8 mouse cellular contexts compared by ENCODE assay signal in genomic region chr2:73585347-73585831, GRCm38 (mm10). TPM values are rescaled to one million over a fixed set of nuclear protein-coding genes. Genes with fewer than 3 reads are reported as not detected.
A peak's percentile ranks its signal among the peaks of the same experiment; 100 is the strongest.
DNase-seq lines count a peak whose midpoint lies in the region; ATAC-seq and TF ChIP-seq lines count a peak whose summit lies in the region.

No protein-coding gene starts in this region.

- H3K4me2 ChIP-seq in forebrain, embryonic 13.5 days = peak overlapping the region; percentile 66
- peak overlapping the region; percentile 72 for H3K4me2 ChIP-seq in intestine, postnatal 0 days (replicated peaks; ENCODE audit: low read depth)
- peak overlapping the region; percentile 70 for H3K4me2 ChIP-seq in lung, postnatal 0 days (replicated peaks; ENCODE audit: low read depth, low read length)

- H3K79me2 ChIP-seq in MEL (ENCODE audit: control insufficient read depth, insufficient read depth, low read length, poor library complexity) = no peaks in the 10 kb centered on the region

- peak; percentile 52 for ATAC-seq in forebrain, embryonic 13.5 days
- peak; percentile 40 for ATAC-seq in intestine, postnatal 0 days
- ATAC-seq in lung, postnatal 0 days = peak; percentile 57
- no peak for ATAC-seq in megakaryocyte progenitor cell, adult 5-6 weeks (replicated peaks; ENCODE audit: poor library complexity)

- peak overlapping the region; percentile 64 for H3K9ac ChIP-seq in MEL (ENCODE audit: control insufficient read depth, low read depth, low read length, poor library complexity, severe bottlenecking)
- H3K9ac ChIP-seq in forebrain, embryonic 13.5 days = peak overlapping the region; percentile 49
- peak overlapping the region; percentile 42 for H3K9ac ChIP-seq in intestine, postnatal 0 days (ENCODE audit: low read depth, low read length)
- H3K9ac ChIP-seq in lung, postnatal 0 days (replicated peaks; ENCODE audit: low read depth) = peak overlapping the region; percentile 34; the same call in 1 of the 2 replicates

- peak; percentile 43 to 55 for DNase-seq in frontal cortex, postnatal 36 days (ENCODE audit: low spot score in 2 of 2)
- DNase-seq in frontal cortex, postnatal 14 days (ENCODE audit: low spot score in 2 of 2) = no peak
- DNase-seq in MEL (ENCODE audit: low read depth, low spot score) = no peak
- peak; percentile 73 for DNase-seq in lung, postnatal 0 days (ENCODE audit: low spot score)
- no peak for DNase-seq in thymus, postnatal 4 days

- H3K27ac ChIP-seq in MEL (ENCODE audit: control insufficient read depth, low read depth, low read length) = no peak overlapping the region
- H3K27ac ChIP-seq in forebrain, embryonic 13.5 days = no peak overlapping the region
- H3K27ac ChIP-seq in intestine, postnatal 0 days (ENCODE audit: low read depth, low read length) = peak overlapping the region; percentile 46; the same call in 1 of the 2 replicates
- peak overlapping the region; percentile 71 for H3K27ac ChIP-seq in lung, postnatal 0 days (ENCODE audit: low read length)

- no peak for TF ChIP-seq EP300 in MEL (IDR thresholded peaks at IDR 0.05; ENCODE audit: low read depth in 1 of 2, low read length in 2 of 2)
- no peak for TF ChIP-seq EP300 in lung, postnatal 0 days (IDR thresholded peaks at IDR 0.05)

- H3K27me3 ChIP-seq in MEL (ENCODE audit: control insufficient read depth in 1 of 2, insufficient read depth in 2 of 2, low read length in 2 of 2) = no peaks in the 10 kb centered on the region
- peaks cover 4% of the 10 kb centered on the region; the same call in 1 of the 2 replicates for H3K27me3 ChIP-seq in forebrain, embryonic 13.5 days
- H3K27me3 ChIP-seq in intestine, postnatal 0 days (replicated peaks; ENCODE audit: control insufficient read depth, insufficient read depth, low read length) = 0 out of 2 replicates have a peak, but pooled peaks cover 2% of the 10 kb centered on the region
- no peaks in the 10 kb centered on the region for H3K27me3 ChIP-seq in lung, postnatal 0 days (replicated peaks; ENCODE audit: insufficient read depth, low read length)

- no peak for TF ChIP-seq RAD21 in MEL (IDR thresholded peaks at IDR 0.05; ENCODE audit: low read depth, low read length)

- WGBS in forebrain, embryonic 13.5 days = 15% methylated on average over 12 of the region's 12 CpGs
- 20% methylated on average over 12 of the region's 12 CpGs for WGBS in intestine, postnatal 0 days
- WGBS in lung, postnatal 0 days = 6% methylated on average over 11 of the region's 12 CpGs

- H3K36me3 ChIP-seq in MEL (ENCODE audit: control insufficient read depth in 1 of 2, insufficient read depth in 2 of 2, low read length in 2 of 2) = peaks cover 0 to 9% of the 10 kb centered on the region in 2 experiments; a peak in 2 of 4 replicates
- H3K36me3 ChIP-seq in forebrain, embryonic 13.5 days (ENCODE audit: poor library complexity, severe bottlenecking) = no peaks in the 10 kb centered on the region
- no peaks in the 10 kb centered on the region for H3K36me3 ChIP-seq in intestine, postnatal 0 days (ENCODE audit: control insufficient read depth, insufficient read depth)
- no peaks in the 10 kb centered on the region for H3K36me3 ChIP-seq in lung, postnatal 0 days (ENCODE audit: insufficient read depth, low read length)

- TF ChIP-seq POLR2A in MEL (IDR thresholded peaks at IDR 0.05; ENCODE audit: control insufficient read depth in 1 of 2, insufficient read depth in 1 of 2, low read depth in 1 of 2, low read length in 2 of 2, poor library complexity in 1 of 2) = no peak

- H3K4me3 ChIP-seq in MEL (ENCODE audit: control insufficient read depth in 1 of 2, insufficient read depth in 1 of 2, low read depth in 2 of 2, low read length in 2 of 2) = peak overlapping the region in 1 of 2 experiments; percentile 65; a peak in 2 of 4 replicates
- peak overlapping the region; percentile 39 for H3K4me3 ChIP-seq in forebrain, embryonic 13.5 days
- peak overlapping the region; percentile 50 for H3K4me3 ChIP-seq in intestine, postnatal 0 days (ENCODE audit: low read depth, low read length)
- peak overlapping the region; percentile 47 for H3K4me3 ChIP-seq in lung, postnatal 0 days (ENCODE audit: low read depth, low read length)

- TF ChIP-seq CTCF in MEL (IDR thresholded peaks at IDR 0.05 in 2 of 3, conservative IDR thresholded peaks at IDR 0.05 in 1 of 3; ENCODE audit: control insufficient read depth in 1 of 3, insufficient read depth in 1 of 3, low read depth in 2 of 3, low read length in 3 of 3, poor library complexity in 1 of 3, severe bottlenecking in 1 of 3) = no peak
- TF ChIP-seq CTCF in intestine, postnatal 0 days (IDR thresholded peaks at IDR 0.05; ENCODE audit: low read depth) = no peak
- no peak for TF ChIP-seq CTCF in lung, postnatal 0 days (IDR thresholded peaks at IDR 0.05)

- H3K9me3 ChIP-seq in MEL (replicated peaks; ENCODE audit: insufficient read depth, low read length) = no peaks in the 10 kb centered on the region
- H3K9me3 ChIP-seq in forebrain, embryonic 13.5 days (replicated peaks) = no peaks in the 10 kb centered on the region
- H3K9me3 ChIP-seq in intestine, postnatal 0 days (ENCODE audit: control insufficient read depth) = no peaks in the 10 kb centered on the region
- H3K9me3 ChIP-seq in lung, postnatal 0 days (ENCODE audit: low read length) = no peaks in the 10 kb centered on the region

- peaks cover 0 to 16% of the 10 kb centered on the region in 2 experiments; a peak in 2 of 4 replicates for H3K4me1 ChIP-seq in MEL (ENCODE audit: control insufficient read depth in 1 of 2, insufficient read depth in 2 of 2, low read length in 2 of 2)
- peaks cover 14% of the 10 kb centered on the region; the same call in 1 of the 2 replicates for H3K4me1 ChIP-seq in forebrain, embryonic 13.5 days
- H3K4me1 ChIP-seq in intestine, postnatal 0 days (replicated peaks; ENCODE audit: control insufficient read depth, insufficient read depth, low read length) = no peaks in the 10 kb centered on the region
- no peaks in the 10 kb centered on the region for H3K4me1 ChIP-seq in lung, postnatal 0 days (ENCODE audit: insufficient read depth, low read depth, low read length)

TF ChIP-seq in MEL, 35 proteins besides CTCF, POLR2A, EP300 and RAD21:
- TF ChIP-seq ZKSCAN1 (IDR thresholded peaks at IDR 0.05; ENCODE audit: low read depth, low read length) (no peak), GABPA (IDR thresholded peaks at IDR 0.05; ENCODE audit: low read depth, low read length) (no peak)

RNA-seq across cellular contexts. Expression of gene Chrna1, which starts 5.3 kb away (rescaled TPM):
- total RNA-seq in MEL (2012; rRNA removed) = 0.12 and 0.29 TPM in 2 replicates
- polyA plus RNA-seq in MEL (2012; ENCODE audit: insufficient read depth in 1 of 2, insufficient read length in 2 of 2, low read depth in 1 of 2, low replicate concordance in 2 of 2, missing spikeins in 1 of 2) = not detected
- 0.11 and 0.27 TPM in 2 replicates for polyA plus RNA-seq in forebrain, embryonic 13.5 days (2015; fragmentation: Nextera tagmentation; extraction: Ambion mirVana)
- polyA plus RNA-seq in intestine, postnatal 0 days (2015; fragmentation: Nextera tagmentation; extraction: Ambion mirVana) = 0.08 and 0.12 TPM in 2 replicates
- polyA plus RNA-seq in lung, postnatal 0 days (2015; fragmentation: Nextera tagmentation; extraction: Ambion mirVana) = 0.07 and 0.12 TPM in 2 replicates
- 0.02 TPM in 1 of 2 replicates, not detected in the other for total RNA-seq in megakaryocyte progenitor cell, adult 5-6 weeks (2015)
- not detected in 2 replicates for total RNA-seq in megakaryocyte progenitor cell, adult 5-6 weeks (2017)

RNA-seq across cellular contexts. Expression of gene Wipf1, which starts 55.9 kb away (rescaled TPM):
- 5.2 and 7.8 TPM in 2 replicates for total RNA-seq in MEL (2012; rRNA removed)
- 10 to 100 TPM; 27.1 to 83.9 TPM for polyA plus RNA-seq in MEL (2012; ENCODE audit: insufficient read depth in 1 of 2, insufficient read length in 2 of 2, low read depth in 1 of 2, low replicate concordance in 2 of 2, missing spikeins in 1 of 2)
- polyA plus RNA-seq in forebrain, embryonic 13.5 days (2015; fragmentation: Nextera tagmentation; extraction: Ambion mirVana) = 2.4 and 2.8 TPM in 2 replicates
- polyA plus RNA-seq in intestine, postnatal 0 days (2015; fragmentation: Nextera tagmentation; extraction: Ambion mirVana) = 9.9 and 10.3 TPM in 2 replicates
- 9.5 and 9.6 TPM in 2 replicates for polyA plus RNA-seq in lung, postnatal 0 days (2015; fragmentation: Nextera tagmentation; extraction: Ambion mirVana)
- 33.6 and 39.1 TPM in 2 replicates for total RNA-seq in megakaryocyte progenitor cell, adult 5-6 weeks (2015)
- total RNA-seq in megakaryocyte progenitor cell, adult 5-6 weeks (2017) = 12.7 and 13.7 TPM in 2 replicates

Comparison
In these comparisons a context has a peak if more than half of its experiments do, and no peak if none do; other contexts are left out.
1. DNase-seq: peak in frontal cortex, postnatal 36 days (2 of 2) and lung, postnatal 0 days (single experiment); none in frontal cortex, postnatal 14 days (0 of 2), MEL (single experiment) and thymus, postnatal 4 days (single experiment).
2. H3K27ac ChIP-seq: peak in intestine, postnatal 0 days (single experiment) and lung, postnatal 0 days (single experiment); none in MEL (single experiment) and forebrain, embryonic 13.5 days (single experiment).
3. Peak in every context shown above with its lines, with median percentiles within 50 percentile points of each other: H3K9ac ChIP-seq and H3K4me2 ChIP-seq.